Mouse (Mus musculus) CH12.LX (cell line): Measurements from ENCODE around the gene Rom1. TPM values are rescaled to one million over a fixed set of nuclear protein-coding genes. Genes with fewer than 3 reads are reported as not detected.

Experiments
- DNase-seq: peaks from one replicate; pipeline ENCODE4 v3.0.0-alpha.2; 2013; ENCODE audit errors: extremely low read depth
- H3K27ac ChIP-seq: 2 replicates; pipeline ENCODE4 v1.5.1; 2012; ENCODE audit warnings: low read depth, mild to moderate bottlenecking, control low read depth, moderate library complexity; ENCODE audit not compliant: insufficient read depth
- H3K27me3 ChIP-seq: replicated peaks from 2 replicates; pipeline ENCODE3; 2012; ENCODE audit warnings: inconsistent platforms
- H3K36me3 ChIP-seq, 2 experiments: replicated peaks in 1 of 2; 2 replicates each; pipeline versions ENCODE3 to v1.6.1; 2012; ENCODE audit warnings: inconsistent platforms in 1 of 2, low read length in 1 of 2, mild to moderate bottlenecking in 1 of 2, mixed read lengths in 1 of 2, moderate library complexity in 1 of 2; ENCODE audit not compliant: control insufficient read depth in 1 of 2, insufficient read depth in 1 of 2
- H3K4me1 ChIP-seq, 2 experiments: 2 replicates each; pipeline ENCODE4 v1.6.1; 2012; ENCODE audit warnings: inconsistent platforms in 1 of 2, moderate library complexity in 1 of 2; ENCODE audit not compliant: insufficient read depth in 2 of 2, control insufficient read depth in 1 of 2
- H3K4me2 ChIP-seq: 2 replicates; pipeline ENCODE4 v1.6.1; 2012; ENCODE audit warnings: low read depth, mild to moderate bottlenecking, control low read depth; ENCODE audit not compliant: poor library complexity, insufficient read depth, severe bottlenecking
- H3K4me3 ChIP-seq, 3 experiments: fragments of 150-350 bp in 1 of 3; sonication (generic) in 1 of 3; replicated peaks in 1 of 3; 2 replicates each; pipeline versions ENCODE3 to v1.5.1; 2011 to 2012; ENCODE audit warnings: low read depth in 2 of 3, low read length in 2 of 3, mild to moderate bottlenecking in 2 of 3, moderate library complexity in 2 of 3, control low read depth in 1 of 3, improper control_type of control experiment in 1 of 3, inconsistent platforms in 1 of 3, mixed read lengths in 1 of 3; ENCODE audit not compliant: poor library complexity in 1 of 3
- H3K79me2 ChIP-seq: replicated peaks from 2 replicates; pipeline ENCODE4 v1.6.1; 2012; ENCODE audit warnings: mild to moderate bottlenecking, moderate library complexity; ENCODE audit not compliant: control insufficient read depth, poor library complexity, insufficient read depth, severe bottlenecking; ENCODE audit errors: extremely low read depth
- H3K9ac ChIP-seq: 2 replicates; pipeline ENCODE4 v1.6.1; 2012; ENCODE audit warnings: low read depth, mild to moderate bottlenecking, control low read depth, moderate library complexity; ENCODE audit not compliant: insufficient read depth
- H3K9me3 ChIP-seq: replicated peaks from 2 replicates; pipeline ENCODE3; 2012; ENCODE audit warnings: low read length, inconsistent platforms, mixed read lengths
- BHLHE40 ChIP-seq: IDR thresholded peaks from 2 replicates; pipeline ENCODE4 v1.6.1; 2011; ENCODE audit warnings: mild to moderate bottlenecking, low read depth, low read length, improper control_type of control experiment
- CTCF ChIP-seq, 2 experiments: IDR thresholded peaks in 1 of 2; conservative IDR thresholded peaks in 1 of 2; 2 replicates each; pipeline ENCODE4 v1.5.1; 2011 to 2012; ENCODE audit warnings: low read depth in 2 of 2, low read length in 2 of 2, improper control_type of control experiment in 1 of 2, inconsistent platforms in 1 of 2, mild to moderate bottlenecking in 1 of 2, moderate library complexity in 1 of 2
- E2F4 ChIP-seq: IDR thresholded peaks from 2 replicates; pipeline ENCODE4 v1.6.1; 2011; ENCODE audit warnings: low read depth, low read length, improper control_type of control experiment; ENCODE audit not compliant: insufficient replicate concordance
- ELF1 ChIP-seq: IDR thresholded peaks from 2 replicates; pipeline ENCODE4 v1.6.1; 2014; ENCODE audit warnings: low read depth, mild to moderate bottlenecking, inconsistent platforms, low read length, improper control_type of control experiment
- EP300 ChIP-seq: IDR thresholded peaks from 2 replicates; pipeline ENCODE4 v1.6.1; 2011; ENCODE audit warnings: low read length, improper control_type of control experiment
- ETS1 ChIP-seq: conservative IDR thresholded peaks from 2 replicates; pipeline ENCODE4 v1.6.1; 2012; ENCODE audit warnings: low read depth, mild to moderate bottlenecking, inconsistent platforms, low read length, improper control_type of control experiment, moderate library complexity
- GABPA ChIP-seq: IDR thresholded peaks from 2 replicates; pipeline ENCODE4 v1.6.1; 2012; ENCODE audit warnings: low read depth, low read length, improper control_type of control experiment, inconsistent platforms; ENCODE audit not compliant: insufficient replicate concordance
- HCFC1 ChIP-seq: IDR thresholded peaks from 2 replicates; pipeline ENCODE4 v1.6.1; 2012; ENCODE audit warnings: low read depth, mild to moderate bottlenecking, inconsistent platforms, low read length, improper control_type of control experiment
- IRF4 ChIP-seq: IDR thresholded peaks from 2 replicates; pipeline ENCODE4 v1.6.1; 2014; ENCODE audit warnings: low read depth, mild to moderate bottlenecking, inconsistent platforms, low read length, improper control_type of control experiment
- JUND ChIP-seq: conservative IDR thresholded peaks from 2 replicates; pipeline ENCODE4 v1.6.1; 2011; ENCODE audit warnings: low read depth, low read length, improper control_type of control experiment
- KAT2A ChIP-seq: IDR thresholded peaks from 2 replicates; pipeline ENCODE4 v1.6.1; 2012; ENCODE audit warnings: low read length, improper control_type of control experiment, inconsistent platforms; ENCODE audit not compliant: insufficient replicate concordance
- MAX ChIP-seq: IDR thresholded peaks from 2 replicates; pipeline ENCODE4 v1.6.1; 2011; ENCODE audit warnings: low read length, improper control_type of control experiment
- MEF2A ChIP-seq: IDR thresholded peaks from 2 replicates; pipeline ENCODE4 v1.6.1; 2014; ENCODE audit warnings: low read depth, mild to moderate bottlenecking, inconsistent platforms, low read length, improper control_type of control experiment, borderline replicate concordance
- MXI1 ChIP-seq: IDR thresholded peaks from 2 replicates; pipeline ENCODE4 v1.6.1; 2011; ENCODE audit warnings: mild to moderate bottlenecking, low read depth, low read length, improper control_type of control experiment
- MYC ChIP-seq: IDR thresholded peaks from 2 replicates; pipeline ENCODE4 v1.6.1; 2011; ENCODE audit warnings: low read depth, mild to moderate bottlenecking, improper control_type of control experiment, low read length
- NELFE ChIP-seq: IDR thresholded peaks from 2 replicates; pipeline ENCODE4 v1.6.1; 2011; ENCODE audit warnings: low read depth, low read length, improper control_type of control experiment
- NRF1 ChIP-seq: IDR thresholded peaks from 2 replicates; pipeline ENCODE4 v1.6.1; 2014; ENCODE audit warnings: low read depth, mild to moderate bottlenecking, inconsistent platforms, low read length, improper control_type of control experiment, moderate library complexity
- POLR2A ChIP-seq: IDR thresholded peaks from 2 replicates; pipeline ENCODE4 v1.6.1; 2011; ENCODE audit warnings: low read depth, mild to moderate bottlenecking, improper control_type of control experiment, low read length
- POLR2AphosphoS2 ChIP-seq: IDR thresholded peaks from 2 replicates; pipeline ENCODE4 v1.6.1; 2011; ENCODE audit warnings: low read depth, low read length, improper control_type of control experiment
- RCOR1 ChIP-seq: conservative IDR thresholded peaks from 2 replicates; pipeline ENCODE4 v1.6.1; 2012; ENCODE audit warnings: low read depth, mild to moderate bottlenecking, inconsistent platforms, low read length, improper control_type of control experiment
- SIN3A ChIP-seq: IDR thresholded peaks from 2 replicates; pipeline ENCODE4 v1.6.1; 2012; ENCODE audit warnings: low read length, improper control_type of control experiment, inconsistent platforms
- TBP ChIP-seq: conservative IDR thresholded peaks from 2 replicates; pipeline ENCODE4 v1.6.1; 2011; ENCODE audit warnings: low read depth, low read length, improper control_type of control experiment
- TCF12 ChIP-seq: IDR thresholded peaks from 2 replicates; pipeline ENCODE4 v1.6.1; 2014; ENCODE audit warnings: low read depth, mild to moderate bottlenecking, inconsistent platforms, low read length, improper control_type of control experiment
- UBTF ChIP-seq: IDR thresholded peaks from 2 replicates; pipeline ENCODE4 v1.6.1; 2012; ENCODE audit warnings: low read depth, mild to moderate bottlenecking, inconsistent platforms, low read length, improper control_type of control experiment, moderate library complexity
- USF1 ChIP-seq: IDR thresholded peaks from 2 replicates; pipeline ENCODE4 v1.6.1; 2014; ENCODE audit warnings: low read depth, mild to moderate bottlenecking, inconsistent platforms, low read length, improper control_type of control experiment
- USF2 ChIP-seq: conservative IDR thresholded peaks from 2 replicates; pipeline ENCODE4 v1.6.1; 2011; ENCODE audit warnings: low read depth, low read length, improper control_type of control experiment
- ZC3H11A ChIP-seq: IDR thresholded peaks from 2 replicates; pipeline ENCODE4 v1.6.1; 2012; ENCODE audit warnings: low read depth, mild to moderate bottlenecking, inconsistent platforms, low read length, improper control_type of control experiment
- ZMIZ1 ChIP-seq: IDR thresholded peaks from 2 replicates; pipeline ENCODE4 v1.6.1; 2012; ENCODE audit warnings: low read depth, mild to moderate bottlenecking, inconsistent platforms, low read length, improper control_type of control experiment
- dilution Hi-C: fragments of 300-500 bp; cut with MboI; formaldehyde crosslinking; loops from 2 replicates; pipeline ENCODE4 v1.14.3; 2020; ENCODE audit warnings: low sequenced_read_pairs; ENCODE audit not compliant: extremely low pct_unique_long_range_greater_than_20kb, extremely low pct_ligation_motif_present
- in situ Hi-C: fragments of 300-500 bp; cut with MboI; formaldehyde crosslinking; loops from 3 replicates; pipeline ENCODE4 v1.14.3; 2019; ENCODE audit warnings: low sequenced_read_pairs, low pct_ligation_motif_present, low pct_unique_long_range_greater_than_20kb, mixed read lengths
- polyA plus RNA-seq: library from polyadenylated mRNA; unstranded; fragments of >175 nt; gene quantifications from 2 replicates; pipeline ENCODE4 v1.2.1, GENCODE M21; 2012; ENCODE audit warnings: low read depth; ENCODE audit not compliant: insufficient read length
- total RNA-seq, 2 experiments: library from RNA; depleted of rRNA; stranded (reverse); fragments of 300-350 nt in 1 of 2; fragments of >200 nt in 1 of 2; gene quantifications; 2 replicates each; pipeline ENCODE4 v1.2.3; 2012 to 2014

Rom1 gene
- total and polyA plus RNA-seq, 3 experiments, result 4.2 to 5.6 (median 4.8) TPM

GRCm38 (mm10) chr19:8920073-8920736 is 9.0 kb downstream of the Rom1 start, which contains the start of gene B3gat3:
B3gat3 (plus strand) TSS chr19:8920374.
- Histone ChIP-seq H3K4me2 (peak within 1 kb of the TSS; percentile 93), H3K27ac (peak within 1 kb of the TSS; percentile 96), H3K4me1 (peaks cover 0 to 18% of the 10 kb centered on the region in 2 experiments; a peak in 2 of 4 replicates), H3K9me3 (no peaks in the 10 kb centered on the region), H3K9ac (peak within 1 kb of the TSS; percentile 96), H3K27me3 (no peaks in the 10 kb centered on the region), H3K79me2 (peaks cover 19% of the 10 kb centered on the region), H3K36me3 (peaks cover 21 to 39% of the 10 kb centered on the region in 2 experiments), H3K4me3 (peak within 1 kb of the TSS; percentile 81 to 95 (median 94))
- TF ChIP-seq SIN3A, result peak; percentile 1; the same call in 1 of the 2 replicates
- TF ChIP-seq ELF1, result peak; percentile 85
- TF ChIP-seq MAX, result no peak
- no peak for TF ChIP-seq RCOR1
- TF ChIP-seq GABPA, result no peak
- 0 out of 2 replicates have a peak, but pooled peaks have one; percentile 40 for TF ChIP-seq TCF12
- TF ChIP-seq MEF2A, result no peak; the same call in 1 of the 2 replicates
- TF ChIP-seq ZC3H11A, result no peak
- TF ChIP-seq UBTF, result 0 out of 2 replicates have a peak, but pooled peaks have one; percentile 24
- TF ChIP-seq USF1, result no peak
- TF ChIP-seq MXI1, result peak; percentile 67
- no peak for TF ChIP-seq BHLHE40
- TF ChIP-seq TBP, result peak; percentile 54; the same call in 1 of the 2 replicates
- no peak for TF ChIP-seq ETS1
- TF ChIP-seq KAT2A, result peak; percentile 45; the same call in 1 of the 2 replicates
- no peak for TF ChIP-seq IRF4
- TF ChIP-seq USF2, result no peak
- no peak; the same call in 1 of the 2 replicates for TF ChIP-seq POLR2AphosphoS2
- no peak for TF ChIP-seq NRF1
- TF ChIP-seq HCFC1, result peak; percentile 78
- peak; percentile 81; the same call in 1 of the 2 replicates for TF ChIP-seq NELFE
- TF ChIP-seq ZMIZ1, result no peak; the same call in none of the 2 replicates
- no peak for TF ChIP-seq E2F4
- no peak for TF ChIP-seq JUND
- TF ChIP-seq EP300, result no peak
- TF ChIP-seq MYC, result no peak; the same call in 1 of the 2 replicates
- no peak for TF ChIP-seq CTCF (conservative IDR thresholded peaks at IDR 0.05 in 1 of 2, IDR thresholded peaks at IDR 0.05 in 1 of 2; ENCODE audit: low read depth in 2 of 2, low read length in 2 of 2)
- peak; percentile 94 for TF ChIP-seq POLR2A
- in situ Hi-C loops, result no loop called here
- DNase-seq, result peak; percentile 89
- dilution Hi-C loops, result no loop called here
